Mouse (Mus musculus) embryonic facial prominence, embryonic 10.5 days (tissue): ENCODE data around the gene Ppp1cb. TPM values are rescaled to one million over a fixed set of nuclear protein-coding genes. Genes with fewer than 3 reads are reported as not detected.

Experiments
- DNase-seq: peaks from one replicate; pipeline ENCODE4 v3.0.0-alpha.2; 2017; ENCODE audit warnings: low spot score
- H3K27ac ChIP-seq: fragments of 300-500 bp; sonication (generic); replicated peaks from 2 replicates; pipeline ENCODE4 v1.5.1; 2016; ENCODE audit warnings: mild to moderate bottlenecking
- H3K27me3 ChIP-seq: fragments of 300-500 bp; sonication (generic); replicated peaks from 2 replicates; pipeline ENCODE4 v1.6.1; 2016; ENCODE audit warnings: low read depth, mild to moderate bottlenecking; ENCODE audit not compliant: poor library complexity, severe bottlenecking
- H3K36me3 ChIP-seq: fragments of 300-500 bp; sonication (generic); replicated peaks from 2 replicates; pipeline ENCODE4 v1.6.1; 2016; ENCODE audit warnings: mild to moderate bottlenecking, moderate library complexity
- H3K4me1 ChIP-seq: fragments of 300-500 bp; sonication (generic); 2 replicates; pipeline ENCODE4 v1.6.1; 2016
- H3K4me3 ChIP-seq: fragments of 300-500 bp; sonication (generic); 2 replicates; pipeline ENCODE4 v1.5.1; 2016; ENCODE audit warnings: mild to moderate bottlenecking, moderate library complexity
- H3K9me3 ChIP-seq: fragments of 300-500 bp; sonication (generic); 2 replicates; pipeline ENCODE4 v1.6.1; 2016; ENCODE audit warnings: mild to moderate bottlenecking
- WGBS: fragments of 180-500 bp; shearing (Covaris S2); methylation state at CpG from one replicate; pipeline ENCODE4 v1.1.7; 2016; 5-methylcytosine and 5-hydroxymethylcytosine counted together
- polyA plus RNA-seq: library from polyadenylated mRNA; unstranded; fragments of >200 nt; fragmentation: Nextera tagmentation; extraction: Ambion mirVana; gene quantifications from 2 replicates; pipeline ENCODE4 v1.2.1, GENCODE M21; 2016

Gene Ppp1cb
- polyA plus RNA-seq = 217 and 227 TPM in 2 replicates

- peak within 1 kb of the TSS; percentile 100 for H3K27ac ChIP-seq
- peaks cover 13% of the 10 kb centered on the region for H3K4me1 ChIP-seq
- DNase-seq = peak; percentile 100
- H3K36me3 ChIP-seq = 0 out of 2 replicates have a peak, but pooled peaks cover 2% of the 10 kb centered on the region
- H3K9me3 ChIP-seq = no peaks in the 10 kb centered on the region
- under 1% methylated on average over 54 of the region's 54 CpGs for WGBS
- H3K4me3 ChIP-seq = peak within 1 kb of the TSS; percentile 97
- no peaks in the 10 kb centered on the region for H3K27me3 ChIP-seq
Observed at GRCm38 (mm10) chr5:32458408-32459143, at the start of gene Ppp1cb. Gene Ppp1cb, plus strand, starts transcription at chr5:32458843.

GRCm38 (mm10) chr5:32409747-32410146 is 48.9 kb upstream of the Ppp1cb start:
- H3K36me3 ChIP-seq = no peaks in the 10 kb centered on the region
- no peak for DNase-seq
- H3K4me3 ChIP-seq = no peak overlapping the region
- no peaks in the 10 kb centered on the region for H3K9me3 ChIP-seq
- H3K4me1 ChIP-seq = peaks cover 25% of the 10 kb centered on the region
- WGBS = 83% methylated on average over 2 of the region's 2 CpGs
- H3K27ac ChIP-seq = no peak overlapping the region
- H3K27me3 ChIP-seq = no peaks in the 10 kb centered on the region

GRCm38 (mm10) chr5:32410954-32411688 is 47.5 kb upstream of the Ppp1cb start:
- no peak overlapping the region for H3K27ac ChIP-seq
- H3K36me3 ChIP-seq = no peaks in the 10 kb centered on the region
- peaks cover 25% of the 10 kb centered on the region for H3K4me1 ChIP-seq
- no peaks in the 10 kb centered on the region for H3K9me3 ChIP-seq
- WGBS = 59% methylated on average over 3 of the region's 3 CpGs
- no peak for DNase-seq
- no peaks in the 10 kb centered on the region for H3K27me3 ChIP-seq
- no peak overlapping the region for H3K4me3 ChIP-seq

GRCm38 (mm10) chr5:32412186-32412950 is 46.3 kb upstream of the Ppp1cb start:
- WGBS = 8% methylated on average over 1 of the region's 1 CpGs
- no peaks in the 10 kb centered on the region for H3K9me3 ChIP-seq
- H3K4me1 ChIP-seq = peaks cover 29% of the 10 kb centered on the region
- H3K27me3 ChIP-seq = no peaks in the 10 kb centered on the region
- no peak overlapping the region for H3K4me3 ChIP-seq
- DNase-seq = peak; percentile 69
- H3K27ac ChIP-seq = peak overlapping the region; percentile 75
- no peaks in the 10 kb centered on the region for H3K36me3 ChIP-seq

- Histone ChIP-seq H3K4me1 (peaks cover 29% of the 10 kb centered on the region), H3K27me3 (no peaks in the 10 kb centered on the region), H3K27ac (peak overlapping the region; percentile 75), H3K4me3 (no peak overlapping the region), H3K36me3 (no peaks in the 10 kb centered on the region), H3K9me3 (no peaks in the 10 kb centered on the region)
- no peak for DNase-seq
- WGBS = 69% methylated on average over 2 of the region's 2 CpGs
Observed at GRCm38 (mm10) chr5:32413083-32413482, 45.6 kb upstream of the Ppp1cb start.

GRCm38 (mm10) chr5:32413569-32413968 is 45.1 kb upstream of the Ppp1cb start:
- DNase-seq = no peak
- Histone ChIP-seq H3K27me3 (no peaks in the 10 kb centered on the region), H3K4me1 (peaks cover 29% of the 10 kb centered on the region), H3K27ac (no peak overlapping the region), H3K4me3 (no peak overlapping the region), H3K36me3 (no peaks in the 10 kb centered on the region), H3K9me3 (no peaks in the 10 kb centered on the region)
- WGBS = 74% methylated on average over 2 of the region's 2 CpGs

GRCm38 (mm10) chr5:32414461-32414985 is 44.1 kb upstream of the Ppp1cb start:
- 86% methylated on average over 5 of the region's 5 CpGs for WGBS
- no peak overlapping the region for H3K4me3 ChIP-seq
- no peaks in the 10 kb centered on the region for H3K9me3 ChIP-seq
- DNase-seq = no peak
- H3K27ac ChIP-seq = no peak overlapping the region
- H3K36me3 ChIP-seq = no peaks in the 10 kb centered on the region
- no peaks in the 10 kb centered on the region for H3K27me3 ChIP-seq
- peaks cover 29% of the 10 kb centered on the region for H3K4me1 ChIP-seq

GRCm38 (mm10) chr5:32415554-32415953 is 43.1 kb upstream of the Ppp1cb start:
- no peaks in the 10 kb centered on the region for H3K9me3 ChIP-seq
- peaks cover 29% of the 10 kb centered on the region for H3K4me1 ChIP-seq
- no peaks in the 10 kb centered on the region for H3K27me3 ChIP-seq
- H3K4me3 ChIP-seq = no peak overlapping the region
- H3K36me3 ChIP-seq = no peaks in the 10 kb centered on the region
- no peak overlapping the region for H3K27ac ChIP-seq
- no peak for DNase-seq
- WGBS = 86% methylated on average over 6 of the region's 6 CpGs

- Histone ChIP-seq H3K4me3 (no peak overlapping the region), H3K36me3 (no peaks in the 10 kb centered on the region), H3K27ac (no peak overlapping the region), H3K27me3 (no peaks in the 10 kb centered on the region), H3K9me3 (no peaks in the 10 kb centered on the region), H3K4me1 (peaks cover 32% of the 10 kb centered on the region)
- WGBS = 46% methylated on average over 4 of the region's 4 CpGs
- DNase-seq = no peak
Observed at GRCm38 (mm10) chr5:32416881-32417280, 41.8 kb upstream of the Ppp1cb start.

GRCm38 (mm10) chr5:32422081-32422589 is 36.5 kb upstream of the Ppp1cb start:
- no peak overlapping the region for H3K4me3 ChIP-seq
- DNase-seq = no peak

GRCm38 (mm10) chr5:32423339-32424046 is 35.1 kb upstream of the Ppp1cb start:
- peaks cover 24% of the 10 kb centered on the region for H3K4me1 ChIP-seq
- no peaks in the 10 kb centered on the region for H3K27me3 ChIP-seq
- 0 out of 2 replicates have a peak overlapping the region, but pooled peaks have one; percentile 14 for H3K27ac ChIP-seq
- 71% methylated on average over 11 of the region's 11 CpGs for WGBS
- H3K36me3 ChIP-seq = no peaks in the 10 kb centered on the region
- H3K4me3 ChIP-seq = no peak overlapping the region
- no peak for DNase-seq
- H3K9me3 ChIP-seq = no peaks in the 10 kb centered on the region

More at GRCm38 (mm10) chr5:32422081-32422589, 36.5 kb upstream of the Ppp1cb start:
- Histone ChIP-seq H3K27me3 (no peaks in the 10 kb centered on the region), H3K27ac (no peak overlapping the region), H3K36me3 (no peaks in the 10 kb centered on the region), H3K9me3 (no peaks in the 10 kb centered on the region), H3K4me1 (peaks cover 24% of the 10 kb centered on the region)
- 29% methylated on average over 15 of the region's 15 CpGs for WGBS
